Mouse (Mus musculus) adipocyte (in vitro differentiated cells): Measurements from ENCODE around the gene Sos1.
A peak's percentile ranks its signal among the peaks of the same experiment; 100 is the strongest.
"Not testable (repeated sequence)": the region's sequence is repeated elsewhere in the genome, so short reads cannot be mapped to it uniquely, and the experiment has no call there.

ENCODE experiments used
- DNase-seq: peaks from one replicate; pipeline ENCODE4 v3.0.0-alpha.2; 2016; ENCODE audit warnings: low spot score

The Sos1 gene

DNA sequence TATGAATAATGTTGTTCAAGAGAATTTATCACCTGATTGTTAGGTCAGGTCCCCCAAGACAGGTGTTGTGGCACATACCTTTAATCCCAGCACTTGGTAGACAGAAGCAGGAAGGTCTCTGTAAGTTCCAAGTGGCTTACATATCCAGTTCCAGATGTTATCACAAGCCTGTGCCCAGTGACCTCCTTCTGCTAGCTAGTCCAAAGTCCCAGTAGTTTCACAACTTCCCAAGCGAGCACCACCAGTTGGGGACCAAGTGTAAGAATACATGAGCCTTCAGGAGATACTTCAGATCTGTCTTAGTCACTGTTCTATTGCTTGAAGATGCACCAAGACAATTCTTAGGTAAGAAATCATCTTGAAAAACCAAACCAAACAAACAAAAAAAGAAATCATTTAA lies 13.6 kb upstream of the Sos1 start:
- DNase-seq, result no peak

- no peak for DNase-seq
Observed at GRCm38 (mm10) chr17:80492811-80493210, 12.6 kb upstream of the Sos1 start.

DNA sequence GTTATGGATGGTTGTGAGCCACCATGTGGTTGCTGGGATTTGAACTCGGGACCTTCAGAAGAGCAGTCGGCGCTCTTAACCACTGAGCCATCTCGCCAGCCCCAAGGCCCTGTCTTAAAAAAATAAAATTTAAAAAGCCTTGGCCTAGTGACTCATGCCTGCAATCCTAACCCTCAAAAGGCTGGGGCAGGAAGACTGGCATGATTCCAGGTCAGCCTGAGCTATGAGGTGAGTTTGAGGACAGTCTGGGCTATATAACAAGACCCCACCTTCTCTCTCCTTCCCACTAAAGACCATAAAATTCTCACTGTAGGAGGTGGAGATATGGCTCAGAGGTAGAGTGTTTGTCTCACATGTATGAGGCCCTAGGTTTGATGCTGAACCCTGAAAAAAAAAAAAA lies 12.0 kb upstream of the Sos1 start:
- DNase-seq, result no peak

DNA sequence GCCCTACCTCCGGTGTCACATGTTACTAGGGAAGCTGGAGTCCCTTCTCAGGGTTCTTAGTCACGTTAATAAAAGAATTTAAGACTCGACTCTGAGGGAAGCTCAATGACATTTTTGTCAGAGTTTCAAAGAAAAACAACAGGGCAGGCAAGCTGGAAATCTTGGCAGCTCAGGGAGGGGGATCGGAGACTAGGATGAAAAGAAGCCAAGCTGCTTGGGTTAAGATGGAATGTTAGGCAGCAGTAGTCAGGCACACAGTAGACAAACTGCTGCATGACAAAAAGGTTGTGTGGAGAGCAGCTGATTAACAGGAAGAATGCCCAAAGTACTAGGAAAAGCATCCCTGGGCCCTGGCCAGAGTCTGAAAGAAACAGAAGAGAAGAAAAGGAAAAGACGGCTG lies 9.9 kb upstream of the Sos1 start:
- DNase-seq, result no peak

- no peak for DNase-seq
Observed at GRCm38 (mm10) chr17:80488918-80489317, 8.7 kb upstream of the Sos1 start.

DNA sequence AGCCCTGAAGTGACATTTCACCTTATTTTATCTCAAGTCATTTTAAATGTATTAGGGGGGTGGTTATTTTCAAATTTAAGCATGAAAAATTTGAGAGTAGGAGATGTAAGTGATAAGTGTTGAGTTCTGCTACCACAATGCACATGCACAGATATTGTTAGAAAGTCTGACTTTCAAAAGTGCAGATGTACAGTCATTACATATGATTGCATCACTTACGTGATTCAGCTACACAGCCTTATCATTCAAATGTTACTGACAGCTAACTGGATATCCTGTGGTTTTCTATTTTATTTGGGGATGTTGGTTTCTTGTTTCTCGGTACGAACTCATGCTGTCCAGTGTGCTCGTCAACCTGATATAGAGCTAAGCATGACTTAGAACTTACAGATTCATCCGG lies 4.9 kb upstream of the Sos1 start:
- no peak for DNase-seq

GRCm38 (mm10) chr17:80480855-80481224 lies 587 bp upstream of the Sos1 start:
- DNase-seq, result no peak

- peak; percentile 80 for DNase-seq
Observed at GRCm38 (mm10) chr17:80479295-80480030, 790 bp downstream of the Sos1 start.

- DNase-seq, result no peak
Observed at GRCm38 (mm10) chr17:80477679-80478078, 2.6 kb downstream of the Sos1 start.

GRCm38 (mm10) chr17:80476496-80476895 lies 3.8 kb downstream of the Sos1 start:
- no peak for DNase-seq

DNA sequence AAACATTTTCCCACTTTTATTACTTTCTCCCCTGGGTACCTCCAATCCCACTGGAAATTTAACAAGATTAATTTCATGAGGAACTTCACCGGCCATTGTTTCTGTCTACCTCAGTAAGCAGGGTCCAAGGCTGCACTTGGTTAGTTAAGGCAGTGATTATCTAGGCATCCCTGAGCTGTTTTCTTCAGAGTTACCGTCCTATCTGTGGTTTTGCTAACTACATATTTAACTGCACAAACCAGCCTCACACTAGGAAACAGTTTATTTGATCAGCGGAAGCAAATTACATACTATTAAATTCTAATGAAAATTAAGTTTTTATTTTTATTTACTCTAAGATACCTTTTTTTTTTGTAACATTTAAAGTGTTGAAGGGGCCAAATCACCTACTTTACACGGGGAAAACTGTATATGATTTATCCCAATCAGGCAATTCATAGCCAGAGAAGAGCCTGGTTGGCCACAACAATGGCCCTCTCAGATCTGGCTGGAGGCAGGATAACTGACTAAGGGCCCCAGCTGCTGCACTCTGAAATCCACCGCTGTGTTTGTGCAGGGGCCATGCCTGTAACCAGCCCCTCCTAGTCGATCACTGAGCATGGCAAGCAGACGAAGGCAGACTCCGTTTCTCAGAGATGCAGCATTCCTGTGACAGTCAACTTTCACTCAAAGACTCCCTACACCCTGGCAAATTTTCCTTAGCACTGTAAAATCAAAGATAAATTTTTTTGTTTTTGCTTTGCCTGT lies 9.0 kb downstream of the Sos1 start:
- DNase-seq, result no peak

GRCm38 (mm10) chr17:80468417-80468894 lies 11.8 kb downstream of the Sos1 start:
- DNase-seq, result not testable (repeated sequence)

DNA sequence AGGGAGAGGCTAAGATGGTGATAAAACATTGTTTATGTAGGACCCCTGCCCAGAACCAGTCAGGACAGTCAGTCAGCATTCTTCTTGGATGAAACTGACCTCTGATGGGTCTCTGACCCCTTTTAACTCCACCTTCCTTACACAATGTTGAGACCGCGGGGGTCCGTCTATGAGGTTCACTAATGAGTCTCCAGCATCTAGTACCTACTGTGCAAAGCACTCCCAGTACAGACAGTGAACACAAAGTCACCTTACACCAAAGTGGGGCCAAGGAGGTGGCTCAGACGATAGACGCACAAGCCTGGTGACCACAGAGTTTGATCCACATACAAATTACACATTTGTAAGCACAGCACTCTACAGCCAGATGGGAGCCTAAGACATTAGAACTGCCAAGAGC lies 20.0 kb downstream of the Sos1 start:
- DNase-seq, result no peak

- DNase-seq, result peak; percentile 65
Observed at GRCm38 (mm10) chr17:80455648-80456047, 24.6 kb downstream of the Sos1 start.

- DNase-seq, result no peak
Observed at GRCm38 (mm10) chr17:80450426-80451030, 29.7 kb downstream of the Sos1 start.

GRCm38 (mm10) chr17:80446470-80446869 lies 33.8 kb downstream of the Sos1 start:
- no peak for DNase-seq

GRCm38 (mm10) chr17:80445433-80445832 lies 34.8 kb downstream of the Sos1 start:
- DNase-seq, result no peak

GRCm38 (mm10) chr17:80435680-80436079 lies 44.6 kb downstream of the Sos1 start:
- DNase-seq, result no peak

DNA sequence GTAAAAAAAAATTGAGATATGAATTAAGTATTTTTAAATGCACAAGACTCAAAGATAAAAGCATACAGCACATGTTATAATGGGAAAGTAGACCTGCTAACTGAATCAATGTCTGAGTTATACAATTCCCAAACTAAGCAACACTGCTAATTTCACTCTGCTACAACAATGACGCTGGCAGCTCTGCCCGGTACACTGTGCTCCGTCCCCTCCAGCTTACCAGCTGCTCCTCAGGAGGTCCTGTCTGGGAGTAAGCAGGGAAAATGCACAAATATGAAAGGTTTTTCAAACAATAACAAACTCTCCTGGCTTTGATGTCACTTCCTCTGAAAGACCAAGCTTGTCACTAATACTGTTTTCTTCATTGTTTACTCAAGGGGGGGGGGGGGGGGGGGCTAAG lies 45.8 kb downstream of the Sos1 start:
- no peak for DNase-seq

DNA sequence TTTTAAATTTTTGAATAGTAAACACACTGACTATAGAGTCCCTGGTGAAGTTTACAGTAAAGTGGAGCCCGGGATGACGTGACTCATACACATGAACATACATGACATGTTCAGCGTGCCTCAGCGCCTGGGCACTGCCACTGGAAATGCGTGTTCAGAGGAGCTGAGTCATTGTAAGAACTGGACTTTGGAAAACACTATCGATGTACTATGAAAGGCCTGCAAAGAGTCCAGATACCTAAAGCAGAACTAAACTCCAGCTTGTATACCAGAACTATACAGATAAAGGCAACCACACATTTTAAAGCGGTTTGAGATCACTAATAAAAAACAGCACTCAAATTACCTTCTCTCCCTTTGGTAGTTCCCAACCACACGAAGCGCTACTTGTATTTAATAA lies 48.3 kb downstream of the Sos1 start:
- DNase-seq, result no peak

DNA sequence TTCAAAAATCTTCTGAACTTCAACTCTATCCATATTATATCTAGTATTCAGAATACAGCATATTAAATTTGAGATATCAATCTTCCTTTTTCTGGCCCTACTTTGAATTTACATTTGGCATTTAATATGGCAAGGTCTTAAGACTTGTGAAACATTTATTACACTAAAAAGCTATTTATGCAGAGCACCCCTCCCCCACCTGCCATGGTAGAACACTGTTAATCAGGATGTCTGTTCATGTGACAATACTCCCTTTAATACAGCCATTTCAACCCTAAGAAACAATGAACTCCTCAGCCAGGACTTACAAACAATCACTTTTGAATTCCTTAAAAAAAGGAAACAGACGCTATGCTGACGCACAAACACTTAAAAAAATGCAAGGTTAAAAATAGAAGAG lies 52.3 kb downstream of the Sos1 start:
- no peak for DNase-seq

DNA sequence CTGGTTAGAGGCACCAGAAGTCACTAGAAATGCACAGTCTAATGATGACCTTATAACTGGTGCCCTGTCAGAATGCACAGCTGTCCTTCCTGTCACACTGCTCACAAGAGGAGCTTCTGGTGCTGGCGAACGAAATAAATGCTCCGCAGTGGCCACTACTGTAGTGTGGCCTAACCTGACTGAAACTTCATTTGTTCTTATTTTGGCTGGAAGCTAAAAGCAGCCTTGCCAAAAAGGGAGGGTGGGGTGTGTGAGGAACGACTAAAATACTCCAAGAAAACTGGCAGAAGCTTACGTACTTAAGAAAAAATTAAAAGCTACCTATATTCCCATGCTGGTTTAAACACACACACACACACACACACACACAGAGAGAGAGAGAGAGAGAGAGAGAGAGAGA lies 53.4 kb downstream of the Sos1 start:
- DNase-seq, result no peak

GRCm38 (mm10) chr17:80426171-80426570 lies 54.1 kb downstream of the Sos1 start:
- no peak for DNase-seq
